Mouse (Mus musculus) testis, adult 2 months (tissue): ENCODE results near the gene Ndufa6. TPM values are rescaled to one million over a fixed set of nuclear protein-coding genes. Genes with fewer than 3 reads are reported as not detected.

ENCODE experiments used
- H3K27ac ChIP-seq: fragments of 200-500 bp; 2 replicates; pipeline ENCODE4 v1.5.1; 2012; ENCODE audit warnings: low read depth, low read length; ENCODE audit not compliant: control insufficient read depth, insufficient read depth
- H3K27me3 ChIP-seq: fragments of 200-500 bp; 2 replicates; pipeline ENCODE4 v1.6.1; 2012; ENCODE audit warnings: mild to moderate bottlenecking, low read length, moderate library complexity; ENCODE audit not compliant: control insufficient read depth, insufficient read depth
- H3K36me3 ChIP-seq: fragments of 200-500 bp; 2 replicates; pipeline ENCODE4 v1.6.1; 2012; ENCODE audit warnings: mild to moderate bottlenecking, low read length; ENCODE audit not compliant: control insufficient read depth, insufficient read depth
- H3K4me1 ChIP-seq: fragments of 200-500 bp; 2 replicates; pipeline ENCODE4 v1.6.1; 2012; ENCODE audit warnings: low read length; ENCODE audit not compliant: control insufficient read depth, insufficient read depth
- H3K4me3 ChIP-seq: fragments of 200-500 bp; 2 replicates; pipeline ENCODE4 v1.5.1; 2012; ENCODE audit warnings: low read depth, mild to moderate bottlenecking, low read length, moderate library complexity, mixed read lengths; ENCODE audit not compliant: control insufficient read depth
- CTCF ChIP-seq: fragments of 200-500 bp; IDR thresholded peaks from 2 replicates; pipeline ENCODE4 v1.5.1; 2012; ENCODE audit warnings: low read depth, mild to moderate bottlenecking, inconsistent platforms, low read length, moderate library complexity; ENCODE audit not compliant: control insufficient read depth, insufficient read depth, insufficient replicate concordance
- POLR2A ChIP-seq: fragments of 200-500 bp; IDR thresholded peaks from 2 replicates; pipeline ENCODE4 v1.6.1; 2012; ENCODE audit warnings: low read depth, mild to moderate bottlenecking, inconsistent platforms, low read length, moderate library complexity; ENCODE audit not compliant: control insufficient read depth
- polyA plus RNA-seq: library from polyadenylated mRNA; depleted of rRNA; stranded (reverse); fragments of >200 nt; gene quantifications from 2 replicates; pipeline ENCODE4 v1.2.3, GENCODE M21; 2012

The Ndufa6 gene
- polyA plus RNA-seq, 1 experiment = 240 TPM

- no peak overlapping the region for H3K4me3 ChIP-seq
- H3K36me3 ChIP-seq = no peaks in the 10 kb centered on the region
- TF ChIP-seq CTCF = no peak
- H3K27me3 ChIP-seq = no peaks in the 10 kb centered on the region
- H3K4me1 ChIP-seq = peaks cover 3% of the 10 kb centered on the region; the same call in 1 of the 2 replicates
- H3K27ac ChIP-seq = no peak overlapping the region
These were observed 31.6 kb upstream of the Ndufa6 start for GRCm38 (mm10) chr15:82385729-82386128.

- Histone ChIP-seq H3K36me3 (no peaks in the 10 kb centered on the region), H3K27me3 (no peaks in the 10 kb centered on the region), H3K4me3 (no peak overlapping the region), H3K4me1 (peaks cover 13% of the 10 kb centered on the region), H3K27ac (no peak overlapping the region)
- no peak for TF ChIP-seq POLR2A
- no peak for TF ChIP-seq CTCF
These were observed 28.3 kb upstream of the Ndufa6 start for GRCm38 (mm10) chr15:82382441-82382840.

- H3K4me3 ChIP-seq = peak overlapping the region; percentile 59; the same call in 1 of the 2 replicates
- TF ChIP-seq CTCF = no peak
- TF ChIP-seq POLR2A = no peak
- no peaks in the 10 kb centered on the region for H3K36me3 ChIP-seq
- H3K4me1 ChIP-seq = peaks cover 13% of the 10 kb centered on the region
- no peaks in the 10 kb centered on the region for H3K27me3 ChIP-seq
- no peak overlapping the region for H3K27ac ChIP-seq
These were observed 26.6 kb upstream of the Ndufa6 start for GRCm38 (mm10) chr15:82380714-82381062.

- Histone ChIP-seq H3K27ac (peak within 1 kb of the TSS; percentile 73), H3K27me3 (no peaks in the 10 kb centered on the region), H3K4me3 (peak within 1 kb of the TSS; percentile 67), H3K36me3 (no peaks in the 10 kb centered on the region), H3K4me1 (peaks cover 13% of the 10 kb centered on the region)
- no peak for TF ChIP-seq CTCF
- peak; percentile 11; the same call in 1 of the 2 replicates for TF ChIP-seq POLR2A
These were observed 26.0 kb upstream of the Ndufa6 start, which contains the start of gene Cyp2d22 for GRCm38 (mm10) chr15:82379871-82380713. Gene Cyp2d22 (minus strand): TSS chr15:82380260.

GRCm38 (mm10) chr15:82379511-82379870 lies 25.4 kb upstream of the Ndufa6 start:
- peaks cover 13% of the 10 kb centered on the region for H3K4me1 ChIP-seq
- peak overlapping the region; percentile 67 for H3K4me3 ChIP-seq
- TF ChIP-seq CTCF = no peak
- no peaks in the 10 kb centered on the region for H3K36me3 ChIP-seq
- no peaks in the 10 kb centered on the region for H3K27me3 ChIP-seq
- H3K27ac ChIP-seq = peak overlapping the region; percentile 73

- Histone ChIP-seq H3K4me1 (peaks cover 13% of the 10 kb centered on the region), H3K27ac (peak overlapping the region; percentile 73)
- TF ChIP-seq POLR2A (no peak), CTCF (no peak)
These were observed 24.4 kb upstream of the Ndufa6 start for GRCm38 (mm10) chr15:82378261-82379180.

GRCm38 (mm10) chr15:82377701-82378100 lies 23.6 kb upstream of the Ndufa6 start:
- peaks cover 13% of the 10 kb centered on the region for H3K4me1 ChIP-seq

More at GRCm38 (mm10) chr15:82378261-82379180, 24.4 kb upstream of the Ndufa6 start:
- H3K36me3 ChIP-seq = no peaks in the 10 kb centered on the region
- H3K4me3 ChIP-seq = no peak overlapping the region
- H3K27me3 ChIP-seq = no peaks in the 10 kb centered on the region

More at GRCm38 (mm10) chr15:82377701-82378100, 23.6 kb upstream of the Ndufa6 start:
- Histone ChIP-seq H3K27me3 (no peaks in the 10 kb centered on the region), H3K4me3 (no peak overlapping the region), H3K27ac (no peak overlapping the region), H3K36me3 (no peaks in the 10 kb centered on the region)
- no peak for TF ChIP-seq CTCF
- TF ChIP-seq POLR2A = no peak
